Mouse (Mus musculus): ENCODE measurements around the gene Notch2.

- TF ChIP-seq POLR2A (IDR thresholded peaks at IDR 0.05; ENCODE audit: low read depth, low read length) (no peak), CTCF (IDR thresholded peaks at IDR 0.05; ENCODE audit: borderline replicate concordance, insufficient read depth, low read length) (no peak)
These were observed 70.8 kb downstream of the Notch2 start for GRCm38 (mm10) chr3:98084061-98084655.
